Mouse (Mus musculus) lung, postnatal 0 days (tissue): Measurements from ENCODE around the gene Glis2. TPM values are rescaled to one million over a fixed set of nuclear protein-coding genes. Genes with fewer than 3 reads are reported as not detected.

Source experiments
- ATAC-seq: fragments of 200-750 bp; cut with Nextera tagmentation; 2 replicates; pipeline ENCODE4 v1.8.0; 2017; ENCODE audit warnings: moderate library complexity
- DNase-seq: peaks from one replicate; pipeline ENCODE4 v3.0.0-alpha.2; 2016; ENCODE audit warnings: low spot score
- H3K27ac ChIP-seq: fragments of 300-500 bp; sonication (generic); 2 replicates; pipeline ENCODE4 v1.5.1; 2014; ENCODE audit warnings: antibody characterized with exemption, mild to moderate bottlenecking, low read length, mixed read lengths
- H3K27me3 ChIP-seq: fragments of 300-500 bp; sonication (generic); replicated peaks from 2 replicates; pipeline ENCODE4 v1.6.1; 2014; ENCODE audit warnings: low read length, mixed read lengths; ENCODE audit not compliant: insufficient read depth
- H3K36me3 ChIP-seq: fragments of 300-500 bp; sonication (generic); 2 replicates; pipeline ENCODE4 v1.6.1; 2014; ENCODE audit warnings: low read length, mixed read lengths; ENCODE audit not compliant: insufficient read depth
- H3K4me1 ChIP-seq: fragments of 300-500 bp; sonication (generic); 2 replicates; pipeline ENCODE4 v1.6.1; 2014; ENCODE audit warnings: antibody characterized with exemption, low read depth, low read length, mixed read lengths; ENCODE audit not compliant: insufficient read depth
- H3K4me2 ChIP-seq: fragments of 300-500 bp; sonication (generic); replicated peaks from 2 replicates; pipeline ENCODE4 v1.6.1; 2014; ENCODE audit warnings: low read depth, mild to moderate bottlenecking, low read length, moderate library complexity, mixed read lengths
- H3K4me3 ChIP-seq: fragments of 300-500 bp; sonication (generic); 2 replicates; pipeline ENCODE4 v1.5.1; 2014; ENCODE audit warnings: low read depth, low read length
- H3K9ac ChIP-seq: fragments of 300-500 bp; sonication (generic); replicated peaks from 2 replicates; pipeline ENCODE4 v1.6.1; 2014; ENCODE audit warnings: low read depth, mild to moderate bottlenecking
- H3K9me3 ChIP-seq: fragments of 300-500 bp; sonication (generic); 2 replicates; pipeline ENCODE4 v1.6.1; 2016; ENCODE audit warnings: low read length, mixed read lengths
- CTCF ChIP-seq: IDR thresholded peaks from 2 replicates; pipeline ENCODE4 v1.5.1; 2016; ENCODE audit warnings: antibody characterized with exemption, mild to moderate bottlenecking
- EP300 ChIP-seq: IDR thresholded peaks from 2 replicates; pipeline ENCODE4 v1.6.1; 2016; ENCODE audit warnings: antibody characterized with exemption, mild to moderate bottlenecking, control low read depth
- WGBS: fragments of 180-500 bp; shearing (Covaris S2); extraction: QIAGEN DNeasy Blood & Tissue Kit; methylation state at CpG from one replicate; pipeline ENCODE4 v1.1.7; 2014; 5-methylcytosine and 5-hydroxymethylcytosine counted together
- polyA plus RNA-seq: library from polyadenylated mRNA; unstranded; fragments of >200 nt; fragmentation: Nextera tagmentation; extraction: Ambion mirVana; gene quantifications from 2 replicates; pipeline ENCODE4 v1.2.1, GENCODE M21; 2015

Gene Glis2
- polyA plus RNA-seq, 1 experiment from 2014 or later = 20.7 TPM

GRCm38 (mm10) chr16:4599616-4600015 is 5.1 kb downstream of the Glis2 start:
- Histone ChIP-seq H3K27ac (no peak overlapping the region), H3K36me3 (no peaks in the 10 kb centered on the region), H3K4me2 (no peak overlapping the region), H3K9me3 (no peaks in the 10 kb centered on the region), H3K4me3 (no peak overlapping the region), H3K9ac (no peak overlapping the region), H3K4me1 (peaks cover 39% of the 10 kb centered on the region), H3K27me3 (no peaks in the 10 kb centered on the region)
- DNase-seq (no peak), ATAC-seq (no peak)
- WGBS = 84% methylated on average over 3 of the region's 3 CpGs
- no peak for TF ChIP-seq EP300
- no peak for TF ChIP-seq CTCF

DNA sequence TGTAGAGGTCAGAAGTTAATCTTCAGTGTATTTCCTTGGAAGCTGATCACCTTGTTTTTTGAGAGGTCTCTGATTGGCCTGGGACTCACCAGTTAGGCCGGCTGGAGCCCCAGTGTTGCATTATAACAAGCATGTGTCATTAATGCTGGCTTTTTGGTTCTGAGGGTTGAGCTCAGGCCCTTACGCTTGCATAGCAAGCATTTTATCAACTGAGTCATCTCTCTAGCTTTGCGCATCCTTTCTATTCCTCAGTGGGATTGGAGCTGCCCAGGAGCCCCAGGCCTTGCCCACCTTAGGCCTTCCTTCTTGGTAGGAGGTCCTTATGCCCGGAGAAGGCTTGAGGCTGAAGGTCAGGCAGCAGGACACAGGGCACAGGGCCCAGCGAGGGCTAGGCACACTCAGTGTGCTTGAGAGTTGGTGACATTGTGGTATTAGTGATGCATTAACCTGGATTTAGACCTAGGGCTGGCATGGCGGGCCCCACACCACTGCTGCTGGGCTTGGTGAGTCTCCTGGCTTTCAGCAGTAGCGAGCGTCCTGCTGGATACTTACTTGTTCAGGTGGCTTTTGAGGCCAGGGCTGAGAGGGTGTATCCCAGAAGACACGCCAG is 6.3 kb downstream of the Glis2 start:
- Histone ChIP-seq H3K36me3 (no peaks in the 10 kb centered on the region), H3K4me3 (no peak overlapping the region), H3K9ac (no peak overlapping the region), H3K4me2 (no peak overlapping the region), H3K27me3 (no peaks in the 10 kb centered on the region), H3K4me1 (peaks cover 40% of the 10 kb centered on the region), H3K27ac (no peak overlapping the region), H3K9me3 (no peaks in the 10 kb centered on the region)
- TF ChIP-seq EP300 (no peak), CTCF (no peak)
- DNase-seq = no peak
- ATAC-seq = no peak
- WGBS = 63% methylated on average over 9 of the region's 9 CpGs

GRCm38 (mm10) chr16:4602189-4602588 is 7.7 kb downstream of the Glis2 start:
- no peak for ATAC-seq
- no peak for DNase-seq
- 32% methylated on average over 3 of the region's 3 CpGs for WGBS
- H3K9me3 ChIP-seq = no peaks in the 10 kb centered on the region
- TF ChIP-seq CTCF = no peak
- no peak overlapping the region for H3K4me3 ChIP-seq
- peaks cover 36% of the 10 kb centered on the region; the same call in 1 of the 2 replicates for H3K4me1 ChIP-seq
- no peaks in the 10 kb centered on the region for H3K36me3 ChIP-seq
- H3K27me3 ChIP-seq = no peaks in the 10 kb centered on the region
- H3K4me2 ChIP-seq = no peak overlapping the region
- no peak overlapping the region for H3K27ac ChIP-seq
- H3K9ac ChIP-seq = no peak overlapping the region

DNA sequence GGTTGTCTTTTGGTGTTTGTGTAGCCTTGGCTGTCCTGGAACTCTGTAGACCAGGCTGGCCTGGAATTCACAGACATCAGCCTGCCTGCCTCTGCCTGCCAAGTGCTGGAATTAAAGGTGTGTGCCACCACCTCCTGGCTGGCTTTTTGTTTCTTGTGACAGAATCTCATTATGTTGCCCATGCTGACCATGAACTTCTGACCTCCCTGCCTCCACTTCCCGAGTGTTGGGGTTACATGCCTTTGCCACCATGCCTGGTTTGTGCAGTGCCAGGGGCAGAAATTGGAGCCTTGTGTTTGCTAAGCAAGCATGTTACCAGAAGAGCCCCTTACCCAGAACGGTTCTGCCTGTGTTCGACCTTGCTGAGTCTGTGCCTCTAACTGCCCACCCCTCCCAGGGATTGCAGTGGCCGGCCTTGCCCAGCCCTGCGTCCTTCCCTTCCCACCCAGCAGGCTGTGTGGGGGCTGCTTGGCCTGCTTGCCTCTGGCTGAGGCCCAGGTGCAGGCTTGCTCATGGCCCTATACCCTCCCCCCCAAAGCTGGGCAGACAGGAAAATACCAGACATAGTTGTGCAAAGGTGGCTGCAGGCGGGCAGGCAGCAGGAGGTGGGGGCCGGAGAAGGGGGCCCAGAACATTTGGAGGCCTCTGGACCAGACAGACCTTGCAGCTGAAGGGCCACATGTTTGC is 8.4 kb downstream of the Glis2 start:
- H3K36me3 ChIP-seq = no peaks in the 10 kb centered on the region
- H3K4me2 ChIP-seq = no peak overlapping the region
- DNase-seq (peak; percentile 43), ATAC-seq (peak; percentile 11; the same call in 1 of the 2 replicates)
- peaks cover 36% of the 10 kb centered on the region; the same call in 1 of the 2 replicates for H3K4me1 ChIP-seq
- H3K4me3 ChIP-seq = no peak overlapping the region
- H3K27me3 ChIP-seq = no peaks in the 10 kb centered on the region
- 26% methylated on average over 7 of the region's 7 CpGs for WGBS
- no peak overlapping the region for H3K9ac ChIP-seq
- TF ChIP-seq EP300 (no peak), CTCF (no peak)
- peak overlapping the region; percentile 51; the same call in 1 of the 2 replicates for H3K27ac ChIP-seq
- no peaks in the 10 kb centered on the region for H3K9me3 ChIP-seq

GRCm38 (mm10) chr16:4603453-4603837 is 8.9 kb downstream of the Glis2 start:
- Histone ChIP-seq H3K4me3 (no peak overlapping the region), H3K27ac (peak overlapping the region; percentile 51; the same call in 1 of the 2 replicates), H3K27me3 (no peaks in the 10 kb centered on the region), H3K4me1 (peaks cover 34% of the 10 kb centered on the region; the same call in 1 of the 2 replicates), H3K4me2 (no peak overlapping the region), H3K9ac (no peak overlapping the region), H3K9me3 (no peaks in the 10 kb centered on the region), H3K36me3 (no peaks in the 10 kb centered on the region)
- WGBS = 50% methylated on average over 1 of the region's 1 CpGs
- TF ChIP-seq CTCF (no peak), EP300 (no peak)
- DNase-seq = no peak
- no peak for ATAC-seq

DNA sequence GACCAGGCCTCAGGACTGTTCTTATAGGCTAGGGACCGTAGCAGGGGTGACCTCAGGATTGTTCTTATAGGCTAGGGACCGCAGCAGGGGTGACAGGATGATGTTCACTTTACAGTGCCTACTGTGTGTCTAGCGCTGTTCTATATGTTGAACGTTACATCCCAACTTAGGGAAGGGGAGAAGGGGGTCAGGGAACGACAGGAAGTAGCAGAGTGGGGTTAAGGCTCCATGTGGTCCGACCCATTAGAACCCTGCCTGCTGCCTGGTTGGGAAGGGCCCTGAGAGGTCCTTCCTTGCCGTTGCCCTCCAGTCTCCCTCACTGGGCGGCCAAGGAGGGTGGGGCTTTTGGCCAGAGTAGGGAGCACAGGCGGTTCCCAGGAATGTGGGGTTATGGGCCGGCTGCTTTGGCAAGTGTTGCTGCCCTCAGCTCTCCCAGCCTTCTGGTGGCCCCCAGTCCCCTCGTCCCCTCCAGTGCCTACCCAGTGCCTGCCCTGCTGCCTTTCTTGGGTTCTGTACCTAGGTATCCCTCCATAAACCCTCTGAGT is 9.9 kb downstream of the Glis2 start:
- Histone ChIP-seq H3K9ac (no peak overlapping the region), H3K4me2 (no peak overlapping the region), H3K9me3 (no peaks in the 10 kb centered on the region), H3K36me3 (no peaks in the 10 kb centered on the region), H3K4me3 (no peak overlapping the region), H3K4me1 (peaks cover 28% of the 10 kb centered on the region; the same call in 1 of the 2 replicates), H3K27ac (peak overlapping the region; percentile 51; the same call in 1 of the 2 replicates), H3K27me3 (no peaks in the 10 kb centered on the region)
- WGBS = 45% methylated on average over 11 of the region's 11 CpGs
- ATAC-seq = no peak
- peak; percentile 37 for DNase-seq
- no peak for TF ChIP-seq CTCF
